Mouse (Mus musculus) CH12.LX (cell line): ENCODE measurements around the gene 3110021N24Rik. TPM values are rescaled to one million over a fixed set of nuclear protein-coding genes. Genes with fewer than 3 reads are reported as not detected.

Experiments used
- DNase-seq: peaks from one replicate; pipeline ENCODE4 v3.0.0-alpha.2; 2013; ENCODE audit errors: extremely low read depth
- H3K27ac ChIP-seq: 2 replicates; pipeline ENCODE4 v1.5.1; 2012; ENCODE audit warnings: low read depth, mild to moderate bottlenecking, control low read depth, moderate library complexity; ENCODE audit not compliant: insufficient read depth
- H3K27me3 ChIP-seq: replicated peaks from 2 replicates; pipeline ENCODE3; 2012; ENCODE audit warnings: inconsistent platforms
- H3K36me3 ChIP-seq, 2 experiments: replicated peaks in 1 of 2; 2 replicates each; pipeline versions ENCODE3 to v1.6.1; 2012; ENCODE audit warnings: inconsistent platforms in 1 of 2, low read length in 1 of 2, mild to moderate bottlenecking in 1 of 2, mixed read lengths in 1 of 2, moderate library complexity in 1 of 2; ENCODE audit not compliant: control insufficient read depth in 1 of 2, insufficient read depth in 1 of 2
- H3K4me1 ChIP-seq, 2 experiments: 2 replicates each; pipeline ENCODE4 v1.6.1; 2012; ENCODE audit warnings: inconsistent platforms in 1 of 2, moderate library complexity in 1 of 2; ENCODE audit not compliant: insufficient read depth in 2 of 2, control insufficient read depth in 1 of 2
- H3K4me2 ChIP-seq: 2 replicates; pipeline ENCODE4 v1.6.1; 2012; ENCODE audit warnings: low read depth, mild to moderate bottlenecking, control low read depth; ENCODE audit not compliant: poor library complexity, insufficient read depth, severe bottlenecking
- H3K4me3 ChIP-seq, 3 experiments: fragments of 150-350 bp in 1 of 3; sonication (generic) in 1 of 3; replicated peaks in 1 of 3; 2 replicates each; pipeline versions ENCODE3 to v1.5.1; 2011 to 2012; ENCODE audit warnings: low read depth in 2 of 3, low read length in 2 of 3, mild to moderate bottlenecking in 2 of 3, moderate library complexity in 2 of 3, control low read depth in 1 of 3, improper control_type of control experiment in 1 of 3, inconsistent platforms in 1 of 3, mixed read lengths in 1 of 3; ENCODE audit not compliant: poor library complexity in 1 of 3
- H3K79me2 ChIP-seq: replicated peaks from 2 replicates; pipeline ENCODE4 v1.6.1; 2012; ENCODE audit warnings: mild to moderate bottlenecking, moderate library complexity; ENCODE audit not compliant: control insufficient read depth, poor library complexity, insufficient read depth, severe bottlenecking; ENCODE audit errors: extremely low read depth
- H3K9ac ChIP-seq: 2 replicates; pipeline ENCODE4 v1.6.1; 2012; ENCODE audit warnings: low read depth, mild to moderate bottlenecking, control low read depth, moderate library complexity; ENCODE audit not compliant: insufficient read depth
- H3K9me3 ChIP-seq: replicated peaks from 2 replicates; pipeline ENCODE3; 2012; ENCODE audit warnings: low read length, inconsistent platforms, mixed read lengths
- BHLHE40 ChIP-seq: IDR thresholded peaks from 2 replicates; pipeline ENCODE4 v1.6.1; 2011; ENCODE audit warnings: mild to moderate bottlenecking, low read depth, low read length, improper control_type of control experiment
- CTCF ChIP-seq, 2 experiments: IDR thresholded peaks in 1 of 2; conservative IDR thresholded peaks in 1 of 2; 2 replicates each; pipeline ENCODE4 v1.5.1; 2011 to 2012; ENCODE audit warnings: low read depth in 2 of 2, low read length in 2 of 2, improper control_type of control experiment in 1 of 2, inconsistent platforms in 1 of 2, mild to moderate bottlenecking in 1 of 2, moderate library complexity in 1 of 2
- ETS1 ChIP-seq: conservative IDR thresholded peaks from 2 replicates; pipeline ENCODE4 v1.6.1; 2012; ENCODE audit warnings: low read depth, mild to moderate bottlenecking, inconsistent platforms, low read length, improper control_type of control experiment, moderate library complexity
- GABPA ChIP-seq: IDR thresholded peaks from 2 replicates; pipeline ENCODE4 v1.6.1; 2012; ENCODE audit warnings: low read depth, low read length, improper control_type of control experiment, inconsistent platforms; ENCODE audit not compliant: insufficient replicate concordance
- HCFC1 ChIP-seq: IDR thresholded peaks from 2 replicates; pipeline ENCODE4 v1.6.1; 2012; ENCODE audit warnings: low read depth, mild to moderate bottlenecking, inconsistent platforms, low read length, improper control_type of control experiment
- IRF4 ChIP-seq: IDR thresholded peaks from 2 replicates; pipeline ENCODE4 v1.6.1; 2014; ENCODE audit warnings: low read depth, mild to moderate bottlenecking, inconsistent platforms, low read length, improper control_type of control experiment
- JUN ChIP-seq: IDR thresholded peaks from 2 replicates; pipeline ENCODE4 v1.6.1; 2011; ENCODE audit warnings: low read depth, mild to moderate bottlenecking, low read length, improper control_type of control experiment, moderate library complexity; ENCODE audit not compliant: insufficient read depth
- JUND ChIP-seq: conservative IDR thresholded peaks from 2 replicates; pipeline ENCODE4 v1.6.1; 2011; ENCODE audit warnings: low read depth, low read length, improper control_type of control experiment
- MAFK ChIP-seq: IDR thresholded peaks from 2 replicates; pipeline ENCODE4 v1.6.1; 2011; ENCODE audit warnings: low read length, improper control_type of control experiment; ENCODE audit not compliant: insufficient replicate concordance
- MAZ ChIP-seq: IDR thresholded peaks from 2 replicates; pipeline ENCODE4 v1.6.1; 2012; ENCODE audit warnings: low read depth, mild to moderate bottlenecking, inconsistent platforms, low read length, improper control_type of control experiment, moderate library complexity
- MYC ChIP-seq: IDR thresholded peaks from 2 replicates; pipeline ENCODE4 v1.6.1; 2011; ENCODE audit warnings: low read depth, mild to moderate bottlenecking, improper control_type of control experiment, low read length
- NELFE ChIP-seq: IDR thresholded peaks from 2 replicates; pipeline ENCODE4 v1.6.1; 2011; ENCODE audit warnings: low read depth, low read length, improper control_type of control experiment
- PAX5 ChIP-seq: IDR thresholded peaks from 2 replicates; pipeline ENCODE4 v1.6.1; 2012; ENCODE audit warnings: low read length, inconsistent platforms, mixed read lengths
- POLR2A ChIP-seq: IDR thresholded peaks from 2 replicates; pipeline ENCODE4 v1.6.1; 2011; ENCODE audit warnings: low read depth, mild to moderate bottlenecking, improper control_type of control experiment, low read length
- RCOR1 ChIP-seq: conservative IDR thresholded peaks from 2 replicates; pipeline ENCODE4 v1.6.1; 2012; ENCODE audit warnings: low read depth, mild to moderate bottlenecking, inconsistent platforms, low read length, improper control_type of control experiment
- SIN3A ChIP-seq: IDR thresholded peaks from 2 replicates; pipeline ENCODE4 v1.6.1; 2012; ENCODE audit warnings: low read length, improper control_type of control experiment, inconsistent platforms
- SMC3 ChIP-seq: IDR thresholded peaks from 2 replicates; pipeline ENCODE4 v1.6.1; 2011; ENCODE audit warnings: low read depth, low read length, improper control_type of control experiment
- TBP ChIP-seq: conservative IDR thresholded peaks from 2 replicates; pipeline ENCODE4 v1.6.1; 2011; ENCODE audit warnings: low read depth, low read length, improper control_type of control experiment
- TCF12 ChIP-seq: IDR thresholded peaks from 2 replicates; pipeline ENCODE4 v1.6.1; 2014; ENCODE audit warnings: low read depth, mild to moderate bottlenecking, inconsistent platforms, low read length, improper control_type of control experiment
- UBTF ChIP-seq: IDR thresholded peaks from 2 replicates; pipeline ENCODE4 v1.6.1; 2012; ENCODE audit warnings: low read depth, mild to moderate bottlenecking, inconsistent platforms, low read length, improper control_type of control experiment, moderate library complexity
- ZC3H11A ChIP-seq: IDR thresholded peaks from 2 replicates; pipeline ENCODE4 v1.6.1; 2012; ENCODE audit warnings: low read depth, mild to moderate bottlenecking, inconsistent platforms, low read length, improper control_type of control experiment
- ZMIZ1 ChIP-seq: IDR thresholded peaks from 2 replicates; pipeline ENCODE4 v1.6.1; 2012; ENCODE audit warnings: low read depth, mild to moderate bottlenecking, inconsistent platforms, low read length, improper control_type of control experiment
- dilution Hi-C: fragments of 300-500 bp; cut with MboI; formaldehyde crosslinking; loops from 2 replicates; pipeline ENCODE4 v1.14.3; 2020; ENCODE audit warnings: low sequenced_read_pairs; ENCODE audit not compliant: extremely low pct_unique_long_range_greater_than_20kb, extremely low pct_ligation_motif_present
- in situ Hi-C: fragments of 300-500 bp; cut with MboI; formaldehyde crosslinking; loops from 3 replicates; pipeline ENCODE4 v1.14.3; 2019; ENCODE audit warnings: low sequenced_read_pairs, low pct_ligation_motif_present, low pct_unique_long_range_greater_than_20kb, mixed read lengths
- polyA plus RNA-seq: library from polyadenylated mRNA; unstranded; fragments of >175 nt; gene quantifications from 2 replicates; pipeline ENCODE4 v1.2.1, GENCODE M21; 2012; ENCODE audit warnings: low read depth; ENCODE audit not compliant: insufficient read length
- total RNA-seq, 2 experiments: library from RNA; depleted of rRNA; stranded (reverse); fragments of 300-350 nt in 1 of 2; fragments of >200 nt in 1 of 2; gene quantifications; 2 replicates each; pipeline ENCODE4 v1.2.3; 2012 to 2014

Gene 3110021N24Rik
- total and polyA plus RNA-seq, 3 experiments, result 0.17 TPM; not detected in 2

- Histone ChIP-seq H3K4me2 (no peak overlapping the region), H3K9me3 (no peaks in the 10 kb centered on the region), H3K4me3 (no peak overlapping the region), H3K79me2 (no peaks in the 10 kb centered on the region), H3K36me3 (no peaks in the 10 kb centered on the region), H3K4me1 (no peaks in the 10 kb centered on the region)
- DNase-seq, result no peak
- TF ChIP-seq JUND (no peak), NELFE (no peak), MAZ (no peak), RCOR1 (no peak), ZC3H11A (no peak), CTCF (conservative IDR thresholded peaks at IDR 0.05 in 1 of 2, IDR thresholded peaks at IDR 0.05 in 1 of 2; ENCODE audit: low read depth in 2 of 2, low read length in 2 of 2) (no peak), MYC (no peak), SMC3 (no peak), SIN3A (no peak), ETS1 (no peak), BHLHE40 (no peak), TBP (no peak), UBTF (no peak), ZMIZ1 (no peak), MAFK (no peak), IRF4 (no peak), TCF12 (no peak), GABPA (no peak), PAX5 (no peak), POLR2A (no peak)
- TF ChIP-seq, all 38 proteins: peak for 0
- H3K27me3 ChIP-seq, result no peaks in the 10 kb centered on the region
- H3K27ac ChIP-seq, result no peak overlapping the region
- in situ Hi-C loops, result no loop called here
- dilution Hi-C loops, result no loop called here
- H3K9ac ChIP-seq, result no peak overlapping the region
Measured at GRCm38 (mm10) chr4:108730450-108730849, 11.0 kb downstream of the 3110021N24Rik start.

DNA sequence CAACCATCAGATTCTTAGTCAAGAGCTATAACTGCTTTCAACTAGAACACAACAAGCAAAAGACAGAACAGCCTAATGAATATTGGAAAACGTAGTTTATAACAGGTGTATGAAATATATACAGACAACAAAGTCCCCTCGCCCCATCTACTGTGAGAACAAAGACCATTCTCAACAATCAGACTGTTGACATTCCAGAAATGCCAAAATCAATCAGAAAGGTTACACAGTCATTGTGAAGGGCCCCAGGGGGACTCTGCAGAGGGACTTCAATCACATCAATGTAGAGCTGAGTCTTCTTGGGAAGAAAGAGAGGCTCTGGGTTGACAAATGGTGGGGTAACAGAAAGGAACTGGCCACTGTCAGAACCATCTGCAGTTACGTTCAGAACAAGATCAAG is 12.1 kb downstream of the 3110021N24Rik start:
- no peak for DNase-seq
- no peaks in the 10 kb centered on the region for H3K9me3 ChIP-seq
- no peak overlapping the region for H3K27ac ChIP-seq
- dilution Hi-C loops (no loop called here), in situ Hi-C loops (no loop called here)
- H3K4me3 ChIP-seq, result no peak overlapping the region
- no peaks in the 10 kb centered on the region for H3K36me3 ChIP-seq
- TF ChIP-seq CTCF (conservative IDR thresholded peaks at IDR 0.05 in 1 of 2, IDR thresholded peaks at IDR 0.05 in 1 of 2; ENCODE audit: low read depth in 2 of 2, low read length in 2 of 2) (no peak), ZC3H11A (no peak), ZMIZ1 (no peak), NELFE (no peak), UBTF (no peak), HCFC1 (no peak), JUN (no peak), MAZ (no peak)
- no peaks in the 10 kb centered on the region for H3K4me1 ChIP-seq
- no peak overlapping the region for H3K4me2 ChIP-seq
- H3K79me2 ChIP-seq, result no peaks in the 10 kb centered on the region
- no peaks in the 10 kb centered on the region for H3K27me3 ChIP-seq
- no peak overlapping the region for H3K9ac ChIP-seq
